Mouse (Mus musculus) left cerebral cortex, postnatal 10 days (tissue): ENCODE data around the gene Cyp2w1. TPM values are rescaled to one million over a fixed set of nuclear protein-coding genes. Genes with fewer than 3 reads are reported as not detected.
"Not testable (repeated sequence)": the region's sequence is repeated elsewhere in the genome, so short reads cannot be mapped to it uniquely, and the experiment has no call there.

Experiments
- DNase-seq, 2 experiments: peaks; one replicate each; pipeline ENCODE4 v3.0.0; 2021 to 2022; ENCODE audit warnings: low spot score in 2 of 2, mixed read lengths in 1 of 2; ENCODE audit errors: extremely low spot score in 1 of 2
- intact Hi-C: fragments of 180-260 bp; cut with DNase I; formaldehyde crosslinking; loops from one replicate; pipeline ENCODE4 v1.15.1; 2025
- total RNA-seq, 2 experiments: library from RNA; stranded (reverse); gene quantifications; 2 replicates each; pipeline ENCODE4 v1.2.3; 2021

The Cyp2w1 gene
- total RNA-seq, 2 experiments from 2014 or later: not detected

DNA sequence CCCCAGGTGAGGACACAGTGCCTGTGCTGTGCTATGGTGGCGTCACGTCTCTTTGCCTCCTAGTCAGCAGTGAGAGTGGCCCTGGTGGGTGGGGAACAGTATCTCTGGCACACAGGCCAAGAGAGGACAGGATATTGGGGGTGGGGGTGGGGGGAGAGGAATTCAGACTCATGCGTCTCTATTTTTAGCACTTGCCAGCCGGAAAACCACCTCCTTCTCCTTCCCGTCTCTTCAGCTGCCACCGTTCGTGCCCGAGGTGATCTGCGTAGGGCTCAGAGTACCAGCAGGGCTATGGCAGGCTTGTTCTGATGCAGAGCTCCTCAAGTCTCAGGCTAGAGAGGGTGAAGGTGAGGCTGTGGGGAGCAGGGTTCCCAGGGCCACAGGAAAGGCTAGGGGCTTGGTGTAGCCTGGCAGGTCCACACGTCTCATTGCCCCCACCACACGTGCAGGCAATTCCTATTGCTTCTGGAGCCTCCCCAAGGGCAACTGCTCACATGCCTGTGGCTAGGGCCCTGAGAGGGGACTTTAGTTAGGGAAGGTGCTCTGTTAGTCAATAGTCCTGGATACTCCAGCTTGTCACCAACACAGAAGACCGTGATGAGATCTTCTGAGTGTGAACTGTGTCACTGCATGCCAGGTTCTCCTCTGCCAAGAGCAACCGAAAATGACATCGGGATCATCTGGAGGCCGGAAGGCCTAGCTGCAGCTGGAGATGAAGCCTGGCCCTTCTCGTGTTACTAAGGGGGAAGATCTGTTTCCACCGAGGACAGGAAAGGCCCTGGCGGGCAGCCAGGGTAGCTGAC lies 25.3 kb downstream of the Cyp2w1 start, which contains the start of gene Gpr146:
TSS of gene Gpr146 (plus strand) at position 230 of the 803 bp plus-strand sequence.
- intact Hi-C loops: no loop called here
- DNase-seq: peak in 1 of 2 experiments; percentile 84

GRCm38 (mm10) chr5:139378271-139378556 lies 25.8 kb downstream of the Cyp2w1 start:
- intact Hi-C loops: no loop called here
- no peak for DNase-seq

DNA sequence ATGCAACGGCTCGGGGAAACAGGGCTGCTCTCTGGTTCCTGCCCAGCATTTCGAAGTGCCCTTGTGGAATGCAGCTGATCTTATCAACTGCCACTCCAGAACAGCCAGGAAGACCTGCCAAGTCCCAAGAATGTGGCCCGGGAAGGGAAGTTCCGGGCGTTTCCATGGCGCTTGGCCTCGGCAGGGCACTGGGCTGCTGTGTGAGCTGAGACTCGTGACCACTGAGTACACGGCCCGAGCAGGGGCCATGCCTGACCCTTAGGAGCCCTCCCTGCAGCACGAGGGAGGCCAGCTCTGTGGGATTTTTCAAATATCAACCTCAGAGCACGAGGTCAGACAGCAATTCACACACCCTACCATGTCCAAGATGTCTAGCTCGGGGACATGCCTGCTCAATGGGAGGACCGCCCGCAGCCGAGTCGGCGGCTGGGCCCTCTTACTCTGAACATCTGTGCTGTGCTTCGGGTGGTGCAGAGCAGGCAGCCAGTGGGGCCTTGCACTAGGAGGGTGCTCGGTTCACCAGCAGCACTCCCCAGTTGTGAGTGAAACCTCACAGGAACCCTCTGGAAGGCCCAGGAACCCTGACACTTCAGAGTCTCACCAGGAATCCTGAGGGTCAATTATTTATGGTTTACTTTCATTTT lies 26.7 kb downstream of the Cyp2w1 start:
- intact Hi-C loops: no loop called here
- DNase-seq: peak in 1 of 2 experiments; percentile 85

DNA sequence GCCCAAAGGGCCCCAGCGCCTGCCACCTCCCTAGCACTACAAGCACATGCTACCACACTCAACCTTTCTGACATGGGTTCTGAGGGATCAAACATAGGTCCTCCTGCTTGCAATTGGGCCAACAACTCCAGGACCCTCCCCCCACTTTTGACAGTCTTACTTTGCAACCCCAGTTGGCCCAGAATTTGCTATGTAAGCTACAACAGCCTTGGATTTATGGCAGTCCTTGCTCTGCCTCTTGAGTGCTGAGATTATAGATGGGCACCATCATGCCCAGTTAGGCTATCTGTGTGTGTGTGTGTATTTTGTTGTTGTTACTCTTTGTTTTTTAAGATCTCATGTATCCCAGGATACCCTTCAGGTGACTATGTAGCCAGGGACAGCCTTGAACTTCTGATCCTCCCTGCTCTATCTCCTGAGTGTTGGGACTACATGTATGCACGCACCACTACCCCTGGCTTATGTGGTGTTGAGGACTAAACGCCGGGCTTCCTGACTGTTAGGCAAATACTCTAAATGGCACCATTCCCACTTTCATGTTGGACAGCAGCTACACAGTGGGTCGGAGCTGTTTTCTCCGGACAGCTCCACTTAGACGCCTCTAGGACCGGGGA lies 27.5 kb downstream of the Cyp2w1 start:
- intact Hi-C loops: no loop called here
- no peak for DNase-seq

- peak; percentile 76 to 98 for DNase-seq
- intact Hi-C loops: no loop called here
These were observed 28.2 kb downstream of the Cyp2w1 start for GRCm38 (mm10) chr5:139380385-139381248.

GRCm38 (mm10) chr5:139381586-139382513 lies 29.4 kb downstream of the Cyp2w1 start:
- no peak for DNase-seq
- intact Hi-C loops: no loop called here

DNA sequence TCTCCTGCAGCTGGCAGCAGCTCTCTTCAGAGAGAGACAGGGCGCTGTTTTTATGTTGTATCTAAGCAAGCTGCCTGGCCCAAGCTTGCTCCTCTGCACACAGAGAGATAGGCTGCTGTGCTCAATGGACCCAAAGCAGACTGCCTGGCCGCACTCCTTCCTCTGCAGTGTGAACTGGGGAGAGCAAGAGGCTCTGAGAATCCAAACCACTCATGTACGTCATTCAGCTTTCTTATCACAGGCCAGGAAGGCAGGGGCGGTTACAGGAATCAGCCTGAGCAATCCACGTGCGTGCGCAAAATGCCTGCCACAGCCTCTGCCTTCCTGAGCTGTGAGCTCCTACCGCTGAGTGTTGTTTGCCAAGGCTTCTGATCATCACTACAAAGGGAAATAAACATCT lies 30.3 kb downstream of the Cyp2w1 start:
- intact Hi-C loops: no loop called here
- peak in 1 of 2 experiments; percentile 79 for DNase-seq

DNA sequence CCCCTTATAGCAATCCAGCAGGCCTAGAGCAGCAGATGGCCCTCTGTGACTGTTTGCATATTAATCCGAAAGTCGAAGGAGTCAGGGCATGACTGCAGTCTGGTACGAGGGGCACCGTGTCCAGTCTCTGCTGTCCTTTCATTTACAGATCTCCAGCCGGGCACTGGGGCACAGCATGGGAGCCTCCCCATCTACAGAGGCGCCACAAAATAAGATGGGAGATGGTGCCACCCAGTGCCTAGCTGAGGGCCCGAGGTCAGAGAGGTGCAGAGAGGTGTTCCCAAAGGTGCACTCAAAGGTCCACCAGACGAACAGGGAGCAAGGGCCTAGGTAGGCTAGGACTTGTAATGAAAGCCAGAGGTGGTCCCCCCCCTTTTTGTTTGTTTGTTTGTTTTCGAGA lies 30.8 kb downstream of the Cyp2w1 start:
- DNase-seq: no peak
- intact Hi-C loops: no loop called here

DNA sequence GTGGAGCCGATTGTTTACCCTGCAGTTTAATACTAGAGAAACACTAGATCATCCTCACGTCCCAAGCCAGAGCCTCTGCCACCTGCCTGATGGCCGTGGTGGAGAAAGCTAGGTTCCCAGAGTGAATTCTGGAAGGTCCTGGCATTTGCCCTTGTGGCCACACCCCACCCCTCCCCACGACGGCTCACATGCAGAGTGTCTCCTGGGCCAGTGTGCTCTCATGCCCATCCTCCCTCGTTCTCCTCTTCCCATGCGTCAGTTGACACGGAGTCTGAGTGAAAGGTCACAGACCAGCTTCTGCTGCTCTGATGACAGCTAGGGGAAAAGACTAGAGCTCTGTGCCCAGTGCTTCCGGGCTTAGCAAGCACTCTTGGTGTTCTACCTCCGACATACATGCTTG lies 32.1 kb downstream of the Cyp2w1 start:
- no peak for DNase-seq
- intact Hi-C loops: no loop called here

GRCm38 (mm10) chr5:139386047-139386446 lies 33.6 kb downstream of the Cyp2w1 start:
- intact Hi-C loops: no loop called here
- no peak for DNase-seq

- peak in 1 of 2 experiments; percentile 82 for DNase-seq
- intact Hi-C loops: no loop called here
These were observed 35.1 kb downstream of the Cyp2w1 start for GRCm38 (mm10) chr5:139387329-139388194.

DNA sequence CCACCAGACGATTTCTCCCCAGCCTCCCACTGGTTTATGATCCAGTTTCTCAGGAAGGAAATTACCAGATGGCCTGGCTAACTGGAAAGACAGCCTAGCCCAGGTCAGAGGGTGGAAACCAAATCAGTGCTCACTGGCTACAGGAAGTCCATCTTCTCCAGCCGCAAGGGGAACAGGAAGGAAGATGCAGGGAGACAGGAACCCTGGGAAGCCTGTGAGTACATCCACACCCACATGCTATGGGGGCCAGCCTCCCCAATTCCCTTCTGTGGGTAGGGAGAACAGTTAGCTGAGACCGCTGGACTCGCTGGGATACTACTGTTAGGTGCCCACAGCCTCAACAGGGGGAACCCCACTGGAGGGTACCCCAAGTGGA lies 35.8 kb downstream of the Cyp2w1 start:
- intact Hi-C loops: no loop called here
- DNase-seq: no peak

- peak; percentile 46 to 78 for DNase-seq
- intact Hi-C loops: no loop called here
These were observed 36.6 kb downstream of the Cyp2w1 start for GRCm38 (mm10) chr5:139388694-139389675.

DNA sequence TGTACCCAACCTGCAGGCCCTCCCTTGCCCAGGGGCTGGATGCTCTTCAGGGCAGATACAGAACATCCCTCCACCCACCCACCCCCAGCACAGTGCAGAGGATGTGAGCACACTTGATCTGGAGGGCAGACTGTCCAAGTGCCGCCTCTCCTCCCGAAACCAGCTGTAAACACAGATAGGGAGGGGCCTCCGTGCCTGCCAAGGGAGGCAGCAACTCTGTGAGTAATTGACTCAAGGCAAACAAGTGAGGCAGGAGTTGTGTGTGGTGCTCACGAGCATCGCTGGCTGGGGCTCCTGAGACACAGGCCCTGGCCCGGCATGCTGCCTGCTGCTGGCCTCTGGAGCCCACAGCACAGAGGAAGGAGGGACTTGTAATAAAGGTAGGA lies 37.3 kb downstream of the Cyp2w1 start:
- intact Hi-C loops: no loop called here
- peak; percentile 36 to 79 for DNase-seq

DNA sequence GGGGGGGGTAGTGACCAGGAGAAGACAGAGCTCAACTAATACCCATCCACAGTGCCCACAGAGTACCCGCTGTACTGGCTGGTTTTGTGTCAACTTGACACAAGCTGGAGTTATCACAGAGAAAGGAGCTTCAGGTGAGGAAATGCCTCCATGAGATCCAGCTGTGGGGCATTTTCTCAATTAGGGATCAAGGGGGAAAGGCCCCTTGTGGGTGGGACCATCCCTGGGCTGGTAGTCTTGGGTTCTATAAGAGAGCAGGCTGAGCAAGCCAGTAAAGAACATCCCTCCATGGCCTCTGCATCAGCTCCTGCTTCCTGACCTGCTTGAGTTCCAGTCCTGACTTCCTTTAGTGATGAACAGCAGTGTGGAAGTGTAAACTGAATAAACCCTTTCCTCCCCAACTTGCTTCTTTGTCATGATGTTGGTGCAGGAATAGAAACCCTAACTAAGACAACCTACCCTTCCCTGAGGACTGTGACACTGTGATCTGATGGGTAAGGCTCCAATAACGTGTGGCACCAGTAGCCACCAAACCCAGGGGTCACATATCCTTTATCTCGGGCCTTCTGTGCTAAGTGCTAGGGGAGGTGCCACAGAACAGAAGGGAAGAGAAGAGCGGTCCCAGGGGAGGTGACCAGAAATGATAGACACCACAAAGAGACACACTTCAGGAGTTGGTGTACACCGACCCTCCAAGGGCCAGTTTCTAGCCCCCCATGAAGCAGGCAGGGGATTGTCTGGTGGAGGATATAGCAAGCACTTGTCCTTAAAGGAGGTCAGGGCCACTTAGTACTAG lies 38.1 kb downstream of the Cyp2w1 start:
- intact Hi-C loops, DNase-seq: not testable (repeated sequence)
